Mouse (Mus musculus) forebrain, postnatal 0 days (tissue): Measurements from ENCODE around the gene Acbd6. TPM values are rescaled to one million over a fixed set of nuclear protein-coding genes. Genes with fewer than 3 reads are reported as not detected.

ENCODE experiments used
- ATAC-seq: fragments of 200-750 bp; cut with Nextera tagmentation; 2 replicates; pipeline ENCODE4 v1.8.0; 2017; ENCODE audit warnings: mild to moderate bottlenecking, moderate library complexity
- DNase-seq: peaks from one replicate; pipeline ENCODE4 v3.0.0-alpha.2; 2015
- H3K27ac ChIP-seq: fragments of 300-500 bp; sonication (generic); 2 replicates; pipeline ENCODE4 v1.5.1; 2014; ENCODE audit warnings: low read depth, mild to moderate bottlenecking, antibody characterized with exemption, low read length, moderate library complexity, mixed read lengths
- H3K27me3 ChIP-seq: fragments of 300-500 bp; sonication (generic); 2 replicates; pipeline ENCODE4 v1.6.1; 2014; ENCODE audit warnings: mild to moderate bottlenecking, low read length, mixed read lengths; ENCODE audit not compliant: insufficient read depth
- H3K36me3 ChIP-seq: fragments of 300-500 bp; sonication (generic); 2 replicates; pipeline ENCODE4 v1.6.1; 2014; ENCODE audit warnings: mild to moderate bottlenecking, moderate library complexity; ENCODE audit not compliant: insufficient read depth
- H3K4me1 ChIP-seq: fragments of 300-500 bp; sonication (generic); 2 replicates; pipeline ENCODE4 v1.6.1; 2014; ENCODE audit warnings: antibody characterized with exemption; ENCODE audit not compliant: insufficient read depth
- H3K4me2 ChIP-seq: fragments of 300-500 bp; sonication (generic); 2 replicates; pipeline ENCODE4 v1.6.1; 2014; ENCODE audit warnings: low read depth, mild to moderate bottlenecking, moderate library complexity
- H3K4me3 ChIP-seq: fragments of 300-500 bp; sonication (generic); 2 replicates; pipeline ENCODE4 v1.5.1; 2014; ENCODE audit warnings: low read depth, low read length, mixed read lengths
- H3K9ac ChIP-seq: fragments of 300-500 bp; sonication (generic); 2 replicates; pipeline ENCODE4 v1.6.1; 2014; ENCODE audit warnings: mild to moderate bottlenecking
- H3K9me3 ChIP-seq: fragments of 300-500 bp; sonication (generic); 2 replicates; pipeline ENCODE4 v1.6.1; 2016; ENCODE audit warnings: low read length
- CTCF ChIP-seq: sonication (generic); IDR thresholded peaks from 2 replicates; pipeline ENCODE4 v1.5.1; 2016; ENCODE audit warnings: antibody characterized with exemption, control low read depth, low read depth
- WGBS: fragments of 180-500 bp; shearing (Covaris S2); extraction: QIAGEN DNeasy Blood & Tissue Kit; methylation state at CpG from one replicate; pipeline ENCODE4 v1.1.7; 2014; 5-methylcytosine and 5-hydroxymethylcytosine counted together
- polyA plus RNA-seq: library from polyadenylated mRNA; unstranded; fragments of >200 nt; fragmentation: Nextera tagmentation; extraction: Ambion mirVana; gene quantifications from 2 replicates; pipeline ENCODE4 v1.2.1, GENCODE M21; 2015
- total RNA-seq: library from RNA; depleted of rRNA; stranded (reverse); fragments of >200 nt; gene quantifications from 2 replicates; pipeline ENCODE4 v1.2.3, GENCODE M21; 2014; rRNA removed

The Acbd6 gene
- total RNA-seq: 98.9 and 114 TPM in 2 replicates
- polyA plus RNA-seq: 143 and 152 TPM in 2 replicates

- Histone ChIP-seq H3K9ac (peak within 1 kb of the TSS; percentile 92), H3K4me2 (peak within 1 kb of the TSS; percentile 63), H3K4me3 (peak within 1 kb of the TSS; percentile 98), H3K27me3 (no peaks in the 10 kb centered on the region), H3K36me3 (no peaks in the 10 kb centered on the region), H3K9me3 (no peaks in the 10 kb centered on the region), H3K27ac (peak within 1 kb of the TSS; percentile 88), H3K4me1 (0 out of 2 replicates have a peak, but pooled peaks cover 10% of the 10 kb centered on the region)
- peak; percentile 96 for ATAC-seq
- DNase-seq: peak; percentile 91
- no peak for TF ChIP-seq CTCF
- 2% methylated on average over 83 of the region's 83 CpGs for WGBS
These were observed at the start of gene Acbd6 for GRCm38 (mm10) chr1:155558012-155558842. Gene Acbd6, plus strand, starts transcription at chr1:155558120.

GRCm38 (mm10) chr1:155510263-155510662 lies 47.7 kb upstream of the Acbd6 start:
- DNase-seq (no peak), ATAC-seq (no peak; the same call in 1 of the 2 replicates)
- H3K9ac ChIP-seq: no peak overlapping the region
- 73% methylated on average over 10 of the region's 10 CpGs for WGBS
- H3K36me3 ChIP-seq: no peaks in the 10 kb centered on the region
- H3K4me1 ChIP-seq: no peaks in the 10 kb centered on the region
- no peak overlapping the region for H3K27ac ChIP-seq
- no peak for TF ChIP-seq CTCF
- no peak overlapping the region for H3K4me2 ChIP-seq
- H3K27me3 ChIP-seq: no peaks in the 10 kb centered on the region
- H3K9me3 ChIP-seq: no peaks in the 10 kb centered on the region
- H3K4me3 ChIP-seq: no peak overlapping the region

GRCm38 (mm10) chr1:155515866-155516265 lies 42.1 kb upstream of the Acbd6 start:
- ATAC-seq (no peak), DNase-seq (no peak)
- Histone ChIP-seq H3K9ac (no peak overlapping the region), H3K27me3 (no peaks in the 10 kb centered on the region), H3K4me1 (no peaks in the 10 kb centered on the region), H3K4me3 (no peak overlapping the region), H3K36me3 (no peaks in the 10 kb centered on the region), H3K4me2 (no peak overlapping the region), H3K27ac (no peak overlapping the region), H3K9me3 (no peaks in the 10 kb centered on the region)
- WGBS: 51% methylated on average over 4 of the region's 4 CpGs
- no peak for TF ChIP-seq CTCF

- ATAC-seq: peak; percentile 72; the same call in 1 of the 2 replicates
- no peak overlapping the region for H3K9ac ChIP-seq
- WGBS: 25% methylated on average over 7 of the region's 7 CpGs
- H3K27ac ChIP-seq: 0 out of 2 replicates have a peak overlapping the region, but pooled peaks have one; percentile 23
- no peaks in the 10 kb centered on the region for H3K36me3 ChIP-seq
- H3K4me1 ChIP-seq: no peaks in the 10 kb centered on the region
- H3K27me3 ChIP-seq: no peaks in the 10 kb centered on the region
- peak; percentile 77 for TF ChIP-seq CTCF
- peak; percentile 67 for DNase-seq
- H3K9me3 ChIP-seq: no peaks in the 10 kb centered on the region
- H3K4me3 ChIP-seq: no peak overlapping the region
- no peak overlapping the region for H3K4me2 ChIP-seq
These were observed 41.3 kb upstream of the Acbd6 start for GRCm38 (mm10) chr1:155516594-155516993.

- Histone ChIP-seq H3K27ac (no peak overlapping the region), H3K9ac (no peak overlapping the region), H3K36me3 (no peaks in the 10 kb centered on the region), H3K4me1 (no peaks in the 10 kb centered on the region), H3K27me3 (no peaks in the 10 kb centered on the region), H3K9me3 (no peaks in the 10 kb centered on the region), H3K4me2 (no peak overlapping the region), H3K4me3 (no peak overlapping the region)
- no peak for TF ChIP-seq CTCF
- peak; percentile 74; the same call in 1 of the 2 replicates for ATAC-seq
- DNase-seq: no peak
- WGBS: 6% methylated on average over 5 of the region's 5 CpGs
These were observed 40.9 kb upstream of the Acbd6 start for GRCm38 (mm10) chr1:155517060-155517459.

- ATAC-seq: 0 out of 2 replicates have a peak, but pooled peaks have one; percentile 32
These were observed 37.6 kb upstream of the Acbd6 start for GRCm38 (mm10) chr1:155520285-155520684.

GRCm38 (mm10) chr1:155522493-155522892 lies 35.4 kb upstream of the Acbd6 start:
- no peaks in the 10 kb centered on the region for H3K36me3 ChIP-seq
- peaks cover under 1% of the 10 kb centered on the region; the same call in 1 of the 2 replicates for H3K4me1 ChIP-seq
- no peak for TF ChIP-seq CTCF
- WGBS: 83% methylated on average over 4 of the region's 4 CpGs
- H3K4me3 ChIP-seq: no peak overlapping the region
- H3K27me3 ChIP-seq: no peaks in the 10 kb centered on the region
- H3K27ac ChIP-seq: no peak overlapping the region
- no peak overlapping the region for H3K4me2 ChIP-seq
- ATAC-seq (no peak), DNase-seq (no peak)
- H3K9me3 ChIP-seq: no peaks in the 10 kb centered on the region
- H3K9ac ChIP-seq: no peak overlapping the region

More at GRCm38 (mm10) chr1:155520285-155520684, 37.6 kb upstream of the Acbd6 start:
- Histone ChIP-seq H3K27me3 (no peaks in the 10 kb centered on the region), H3K4me1 (no peaks in the 10 kb centered on the region), H3K27ac (no peak overlapping the region), H3K9me3 (no peaks in the 10 kb centered on the region), H3K9ac (no peak overlapping the region), H3K36me3 (no peaks in the 10 kb centered on the region), H3K4me3 (no peak overlapping the region), H3K4me2 (no peak overlapping the region)
- WGBS: 55% methylated on average over 4 of the region's 4 CpGs
- DNase-seq: no peak
- TF ChIP-seq CTCF: no peak
